Mouse (Mus musculus) hematopoietic multipotent progenitor cell, adult 10-12 weeks (in vitro differentiated cells): ENCODE data around the gene Rps26. TPM values are rescaled to one million over a fixed set of nuclear protein-coding genes. Genes with fewer than 3 reads are reported as not detected.

Experiments used
- polyA plus RNA-seq: library from polyadenylated mRNA; stranded (reverse); fragments of >175 nt; gene quantifications from 2 replicates; pipeline ENCODE4 v1.2.3, GENCODE M21; 2012; ENCODE audit warnings: low replicate concordance

Gene Rps26
- polyA plus RNA-seq, result 309 and 4,118 TPM in 2 replicates

DNA sequence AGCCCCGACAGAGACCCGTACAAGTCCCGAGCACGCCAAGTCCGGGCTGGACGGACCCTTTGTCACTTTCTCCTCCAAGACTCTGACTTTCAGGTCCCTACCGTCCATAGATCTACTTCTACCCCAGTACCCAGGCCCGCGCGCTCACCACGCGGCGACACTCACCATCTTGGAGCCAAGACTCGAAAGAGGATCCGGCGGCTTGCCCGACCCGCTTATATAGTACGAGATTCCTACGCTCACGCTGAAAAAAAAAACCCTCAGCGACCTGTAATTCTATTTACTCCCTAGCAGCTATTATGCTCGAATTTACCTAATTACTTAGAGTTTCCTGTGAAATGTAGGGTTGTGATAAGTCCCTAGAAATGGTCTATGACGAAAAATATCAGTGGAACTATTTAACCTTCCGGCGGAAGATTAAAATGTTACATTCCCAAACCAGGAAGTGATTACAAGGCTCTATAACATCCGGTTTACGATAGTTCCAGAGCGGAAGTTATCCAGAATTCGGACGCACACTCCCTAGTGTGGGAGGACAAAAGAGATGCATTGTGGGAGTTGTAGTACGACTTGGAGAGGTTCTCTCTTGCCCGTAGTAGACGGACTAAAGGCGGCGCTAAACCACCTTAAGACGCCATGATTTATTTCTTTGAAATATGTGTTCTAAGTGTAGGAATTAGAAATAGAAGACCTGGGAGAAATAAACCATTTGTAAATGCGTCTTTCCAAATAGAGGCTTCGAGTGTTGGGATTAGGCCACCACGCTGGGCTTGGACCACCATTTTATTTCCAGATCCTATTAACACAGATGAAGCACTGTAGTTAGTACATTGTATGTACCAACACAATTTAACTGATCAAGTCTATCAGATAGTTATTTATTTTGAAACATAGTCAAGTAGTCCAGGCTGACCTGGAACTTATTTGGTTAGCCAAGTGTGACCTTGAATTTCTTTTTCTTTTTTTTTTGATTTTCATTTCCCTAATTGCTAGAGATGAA, at the start of gene Rps26:
Rps26 (minus strand) TSS at position 437 of the 1,000 bp plus-strand sequence.

DNA sequence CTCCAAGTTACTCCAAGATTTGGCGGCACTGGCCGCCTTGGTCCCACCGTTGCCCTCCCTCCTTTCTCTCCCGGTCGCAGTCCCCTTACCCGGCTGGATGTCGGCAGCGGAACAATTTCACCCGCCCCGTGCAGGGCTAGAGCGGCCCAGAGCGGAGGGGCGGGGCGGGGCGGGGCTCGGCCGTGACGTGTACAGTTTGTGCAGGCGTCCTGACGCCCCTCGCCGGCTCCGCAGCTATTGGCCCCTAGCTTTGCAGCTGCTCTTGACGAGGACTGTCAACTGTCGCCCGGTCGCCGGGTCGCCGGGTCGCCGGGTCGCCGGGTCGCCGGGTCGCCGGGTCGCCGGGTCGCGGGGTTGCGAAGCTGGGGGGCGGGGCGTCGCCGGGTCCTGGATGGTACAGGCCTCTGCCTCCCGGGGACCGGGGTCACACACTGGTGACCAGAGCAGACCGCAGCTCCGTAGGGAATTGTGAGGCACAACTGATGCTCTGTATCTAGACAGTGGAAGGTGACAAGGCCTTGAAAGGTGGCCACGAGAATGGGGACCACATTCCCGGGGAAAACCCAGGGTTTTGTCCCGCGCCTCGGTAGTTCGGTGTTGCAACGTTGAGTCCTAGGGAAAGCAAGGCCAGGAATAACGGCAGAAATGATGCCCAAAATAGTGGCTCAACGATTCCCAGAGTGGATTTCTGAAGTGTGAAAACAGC, 47.4 kb upstream of the Rps26 start, which contains the start of gene Suox:
Suox (minus strand) TSS at position 311 of the 706 bp plus-strand sequence.

DNA sequence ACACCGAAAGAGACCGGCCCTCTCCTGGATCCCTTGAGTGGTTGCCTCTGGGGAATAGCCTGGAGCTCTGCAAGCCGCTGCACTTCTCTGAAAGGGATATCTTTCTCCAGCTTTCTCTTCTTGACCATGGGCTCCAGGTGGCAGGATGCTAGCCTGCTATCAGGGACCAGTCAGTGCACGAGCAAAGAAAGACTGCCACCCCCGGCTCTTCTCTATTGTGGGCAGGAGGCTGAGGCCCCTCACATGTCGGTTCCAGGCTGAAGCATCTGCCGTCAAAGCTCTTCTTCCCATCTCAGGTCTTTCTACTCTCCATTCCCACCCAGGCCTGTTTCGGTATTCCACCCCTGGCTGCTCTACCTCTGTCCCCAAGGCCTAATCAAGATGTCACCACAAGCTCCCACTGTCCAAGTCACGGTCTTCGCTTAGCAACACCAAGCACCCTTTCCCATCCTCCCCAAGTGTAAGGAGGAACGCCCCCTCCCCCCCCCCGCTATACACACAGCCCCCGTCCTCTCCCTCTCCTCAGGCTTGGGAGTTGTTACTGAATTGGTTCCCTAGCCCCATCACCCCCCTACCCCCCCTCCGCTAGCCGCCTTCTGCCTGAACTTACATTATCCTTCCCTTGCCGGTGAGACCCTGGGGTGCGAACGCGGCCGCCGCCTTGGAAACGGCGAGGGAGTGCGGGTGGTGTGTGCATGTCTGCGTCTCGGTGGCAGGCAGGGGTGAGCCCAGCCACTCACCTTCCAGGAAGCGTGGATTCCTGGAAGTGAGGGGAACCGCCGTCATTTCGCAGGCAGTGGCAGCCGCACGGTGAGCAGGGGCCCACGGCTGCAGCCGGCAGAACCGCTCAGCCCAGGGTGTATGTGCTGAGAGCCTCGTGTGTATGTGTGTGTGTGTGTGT, 18.8 kb upstream of the Rps26 start, which contains the start of gene Ikzf4:
Ikzf4 (minus strand) TSS at position 881 of the 901 bp plus-strand sequence.

DNA sequence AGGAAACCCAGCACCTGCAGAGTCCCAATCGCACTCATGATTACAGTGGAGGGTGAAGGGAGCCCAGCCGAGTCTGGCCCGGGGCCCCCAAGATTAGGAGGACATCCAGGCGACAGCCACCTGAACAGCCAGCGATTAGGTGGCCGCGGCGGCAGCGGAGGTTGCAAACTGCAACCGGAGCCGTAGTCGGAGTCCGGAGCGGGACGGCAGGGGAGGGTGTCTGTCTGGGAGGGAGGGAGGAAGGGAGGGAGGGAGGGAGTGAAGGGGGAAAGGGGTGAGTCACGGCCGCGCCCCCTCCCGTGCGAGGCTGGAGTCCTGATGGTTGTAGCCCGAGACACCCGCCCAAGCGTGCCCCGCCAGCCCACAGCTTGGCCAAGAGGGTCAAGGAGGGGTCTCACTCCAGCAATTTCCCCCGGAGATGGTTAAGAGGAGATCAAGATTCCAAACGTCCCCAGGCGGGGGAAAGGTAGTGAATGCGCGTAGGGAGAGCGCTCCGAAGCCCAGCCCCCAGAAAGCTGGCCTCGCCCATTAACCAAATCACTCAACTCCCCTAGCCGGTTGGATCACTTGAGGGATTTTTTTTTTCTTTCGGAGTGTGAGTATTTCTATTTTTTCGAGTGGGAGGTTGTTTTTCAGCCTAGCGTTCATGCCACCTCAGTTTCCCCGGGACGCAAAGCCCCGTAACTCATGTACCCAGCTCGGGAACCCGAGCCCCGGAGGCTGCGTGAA, 36.9 kb downstream of the Rps26 start, which contains the start of gene Erbb3:
Erbb3 (minus strand) TSS at position 189 of the 729 bp plus-strand sequence.

Other genes starting within 250 kb of the Rps26 start
- gene Ankrd52, start 249.6 kb downstream of the Rps26 start, polyA plus RNA-seq, result 59.6 and 62.0 TPM in 2 replicates
- not detected in 2 replicates for gene Slc39a5, start 225.5 kb downstream of the Rps26 start, polyA plus RNA-seq
- 115 and 117 TPM in 2 replicates for gene Nabp2, start 215.3 kb downstream of the Rps26 start, polyA plus RNA-seq
- 20.2 and 20.7 TPM in 2 replicates for gene Rnf41, start 215.1 kb downstream of the Rps26 start, polyA plus RNA-seq
- gene Smarcc2, start 167.5 kb downstream of the Rps26 start, polyA plus RNA-seq, result 167 and 293 TPM in 2 replicates
- 68.9 and 549 TPM in 2 replicates for gene Myl6, start 132.6 kb downstream of the Rps26 start, polyA plus RNA-seq
- 2.2 TPM in 2 replicates for gene Myl6b, start 128.1 kb downstream of the Rps26 start, polyA plus RNA-seq
- 177 and 239 TPM in 2 replicates for gene Esyt1, start 100.9 kb downstream of the Rps26 start, polyA plus RNA-seq
- gene Zc3h10, start 79.0 kb downstream of the Rps26 start, polyA plus RNA-seq, result 29.8 and 36.6 TPM in 2 replicates
- 1,750 and 7,475 TPM in 2 replicates for gene Rpl41, start 77.4 kb downstream of the Rps26 start, polyA plus RNA-seq
- gene Pa2g4, start 60.8 kb downstream of the Rps26 start, polyA plus RNA-seq, result 93.8 and 156 TPM in 2 replicates
- 1.8 TPM in 2 replicates for gene Erbb3, start 37.1 kb downstream of the Rps26 start, polyA plus RNA-seq
- 3.9 and 4.3 TPM in 2 replicates for gene Ikzf4, start 19.2 kb upstream of the Rps26 start, polyA plus RNA-seq
- gene Suox, start 47.3 kb upstream of the Rps26 start, polyA plus RNA-seq, result 1.3 and 4.4 TPM in 2 replicates
- gene Rab5b, start 69.5 kb upstream of the Rps26 start, polyA plus RNA-seq, result 31.8 and 41.9 TPM in 2 replicates
- 0.13 TPM in 1 of 2 replicates, not detected in the other for gene Pmel, start 77.4 kb upstream of the Rps26 start, polyA plus RNA-seq
- gene Cdk2, start 78.3 kb upstream of the Rps26 start, polyA plus RNA-seq, result 14.0 and 16.9 TPM in 2 replicates
- gene Dgka, start 118.1 kb upstream of the Rps26 start, polyA plus RNA-seq, result 43.6 and 56.3 TPM in 2 replicates
- 183 and 229 TPM in 2 replicates for gene Pym1, start 121.1 kb upstream of the Rps26 start, polyA plus RNA-seq
- gene Mmp19, start 164.2 kb upstream of the Rps26 start, polyA plus RNA-seq, result 0.37 and 0.57 TPM in 2 replicates
- 16.7 and 31.8 TPM in 2 replicates for gene Dnajc14, start 177.3 kb upstream of the Rps26 start, polyA plus RNA-seq
- 4.1 TPM in 2 replicates for gene Tmem198b, start 177.6 kb upstream of the Rps26 start, polyA plus RNA-seq
- gene Sarnp, start 190.6 kb upstream of the Rps26 start, polyA plus RNA-seq, result 1.8 and 18.2 TPM in 2 replicates
- 3.1 and 13.9 TPM in 2 replicates for gene Ormdl2, start 194.9 kb upstream of the Rps26 start, polyA plus RNA-seq